Mouse (Mus musculus): ENCODE measurements around the gene Exosc7. TPM values are rescaled to one million over a fixed set of nuclear protein-coding genes. Genes with fewer than 3 reads are reported as not detected.

Exosc7 gene
- polyA plus RNA-seq, 1 experiment from 2014 or later, result 52.1 TPM

DNA sequence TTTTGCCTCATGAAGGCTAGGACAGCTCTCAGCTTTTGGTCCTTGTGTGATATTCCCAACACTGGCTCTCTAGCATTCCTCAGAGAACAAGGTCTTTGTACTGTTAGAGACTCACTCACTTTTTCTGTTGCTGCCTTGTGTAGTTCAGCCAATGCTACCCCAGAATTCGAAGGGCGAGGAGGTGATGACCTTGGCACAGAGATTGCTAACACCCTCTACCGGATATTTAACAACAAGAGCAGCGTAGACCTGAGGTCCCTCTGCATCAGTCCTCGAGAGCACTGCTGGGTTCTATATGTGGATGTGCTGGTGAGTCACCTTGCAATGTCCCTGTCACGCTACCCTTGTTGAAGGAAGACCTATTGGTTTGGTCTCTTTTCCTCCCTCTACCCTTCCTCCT lies 14.6 kb downstream of the Exosc7 start:
- no peaks in the 10 kb centered on the region for H3K9me3 ChIP-seq (ENCODE audit: low read length)

DNA sequence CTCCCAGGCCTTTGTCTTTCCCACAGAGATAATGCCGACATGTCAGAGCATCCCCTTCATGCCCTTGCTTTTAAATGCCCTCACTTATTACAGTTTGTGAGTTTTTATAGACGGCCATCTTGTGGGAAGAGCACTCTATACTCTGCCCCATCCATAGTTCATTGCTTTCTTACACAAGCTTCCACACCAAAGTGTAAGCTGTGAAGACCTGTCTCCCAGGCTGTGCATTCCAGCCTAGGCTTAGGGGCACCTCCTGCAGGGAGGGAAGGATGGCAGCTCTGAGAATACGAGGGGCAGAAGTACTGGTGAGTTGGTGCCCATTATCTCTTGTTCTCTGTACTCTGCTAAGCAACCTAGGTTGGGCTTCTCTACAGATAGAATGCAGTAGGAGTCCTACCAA lies 20.0 kb downstream of the Exosc7 start:
- Histone ChIP-seq H3K36me3 (replicated peaks; ENCODE audit: insufficient read depth, low read length) (peaks cover 67% of the 10 kb centered on the region), H3K27ac (ENCODE audit: low read depth) (no peak overlapping the region), H3K4me1 (ENCODE audit: insufficient read depth) (no peaks in the 10 kb centered on the region), H3K9me3 (ENCODE audit: low read length) (no peaks in the 10 kb centered on the region), H3K4me3 (ENCODE audit: low read depth, low read length) (no peak overlapping the region), H3K27me3 (ENCODE audit: insufficient read depth, low read length) (no peaks in the 10 kb centered on the region), H3K4me2 (ENCODE audit: low read depth, low read length) (no peak overlapping the region), H3K9ac (replicated peaks) (no peak overlapping the region)
- no peak for ATAC-seq
- no peak for DNase-seq
- TF ChIP-seq EP300 (IDR thresholded peaks at IDR 0.05; ENCODE audit: low read depth), result no peak
- no peak for TF ChIP-seq CTCF (IDR thresholded peaks at IDR 0.05; ENCODE audit: low read depth)
- 85% methylated on average over 3 of the region's 3 CpGs for WGBS (ENCODE audit: insufficient replicate concordance)

More for the DNA sequence above, 14.6 kb downstream of the Exosc7 start:
- no peak overlapping the region for H3K9ac ChIP-seq (replicated peaks)
- H3K4me2 ChIP-seq (ENCODE audit: low read depth, low read length), result no peak overlapping the region
- H3K4me3 ChIP-seq (ENCODE audit: low read depth, low read length), result no peak overlapping the region
- 87% methylated on average over 6 of the region's 6 CpGs for WGBS (ENCODE audit: insufficient replicate concordance)
- peaks cover 6% of the 10 kb centered on the region; the same call in 1 of the 2 replicates for H3K4me1 ChIP-seq (ENCODE audit: insufficient read depth)
- peaks cover 44% of the 10 kb centered on the region for H3K36me3 ChIP-seq (replicated peaks; ENCODE audit: insufficient read depth, low read length)
- no peak for DNase-seq
- H3K27ac ChIP-seq (ENCODE audit: low read depth), result no peak overlapping the region
- H3K27me3 ChIP-seq (ENCODE audit: insufficient read depth, low read length), result no peaks in the 10 kb centered on the region
- no peak for TF ChIP-seq EP300 (IDR thresholded peaks at IDR 0.05; ENCODE audit: low read depth)
- TF ChIP-seq CTCF (IDR thresholded peaks at IDR 0.05; ENCODE audit: low read depth), result no peak
- ATAC-seq, result no peak

- H3K9me3 ChIP-seq (ENCODE audit: low read length), result no peaks in the 10 kb centered on the region
- TF ChIP-seq CTCF (IDR thresholded peaks at IDR 0.05; ENCODE audit: low read depth) (no peak), EP300 (IDR thresholded peaks at IDR 0.05; ENCODE audit: low read depth) (no peak)
- H3K4me3 ChIP-seq (ENCODE audit: low read depth, low read length), result no peak overlapping the region
- DNase-seq (no peak), ATAC-seq (no peak)
- H3K27me3 ChIP-seq (ENCODE audit: insufficient read depth, low read length), result no peaks in the 10 kb centered on the region
- H3K4me1 ChIP-seq (ENCODE audit: insufficient read depth), result no peaks in the 10 kb centered on the region
- peaks cover 47% of the 10 kb centered on the region for H3K36me3 ChIP-seq (replicated peaks; ENCODE audit: insufficient read depth, low read length)
- WGBS (ENCODE audit: insufficient replicate concordance), result 80% methylated on average over 7 of the region's 7 CpGs
- H3K27ac ChIP-seq (ENCODE audit: low read depth), result no peak overlapping the region
- H3K4me2 ChIP-seq (ENCODE audit: low read depth, low read length), result no peak overlapping the region
- no peak overlapping the region for H3K9ac ChIP-seq (replicated peaks)
These were observed 24.1 kb downstream of the Exosc7 start for GRCm38 (mm10) chr9:123136953-123137682.

DNA sequence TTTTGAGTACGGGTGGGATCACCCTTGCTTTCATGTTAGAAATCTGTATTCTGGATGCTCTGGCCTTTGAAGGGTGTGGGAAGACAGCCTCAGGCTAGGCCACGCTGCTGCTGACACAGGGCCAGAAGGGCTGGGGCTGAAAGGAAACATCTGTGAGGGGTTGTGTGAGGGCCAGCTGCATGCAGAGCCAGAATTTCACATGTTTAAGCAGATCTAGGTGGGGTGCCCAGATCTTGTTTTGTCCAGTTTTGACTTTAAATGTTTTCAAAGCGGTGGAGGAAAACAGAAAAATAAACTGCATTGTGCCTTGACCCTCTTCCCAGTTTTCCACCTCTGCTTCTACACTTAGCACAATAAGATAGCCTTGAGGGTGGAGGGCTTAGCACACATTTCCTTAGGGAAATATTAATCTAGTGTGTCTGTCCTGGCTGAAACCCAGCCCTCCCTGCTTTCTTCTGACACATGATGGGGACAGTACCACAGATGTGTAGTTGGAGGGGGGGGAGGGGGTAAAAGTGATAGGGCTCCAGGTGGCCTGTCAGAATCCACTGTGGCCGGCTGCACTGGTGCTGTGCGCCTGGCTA lies 26.0 kb downstream of the Exosc7 start:
- 83% methylated on average over 5 of the region's 5 CpGs for WGBS (ENCODE audit: insufficient replicate concordance)
- H3K4me1 ChIP-seq (ENCODE audit: insufficient read depth), result no peaks in the 10 kb centered on the region
- ATAC-seq (peak; percentile 36; the same call in 1 of the 2 replicates), DNase-seq (no peak)
- no peak for TF ChIP-seq CTCF (IDR thresholded peaks at IDR 0.05; ENCODE audit: low read depth)
- no peak for TF ChIP-seq EP300 (IDR thresholded peaks at IDR 0.05; ENCODE audit: low read depth)
- no peak overlapping the region for H3K27ac ChIP-seq (ENCODE audit: low read depth)
- no peak overlapping the region for H3K9ac ChIP-seq (replicated peaks)
- H3K9me3 ChIP-seq (ENCODE audit: low read length), result no peaks in the 10 kb centered on the region
- no peaks in the 10 kb centered on the region for H3K27me3 ChIP-seq (ENCODE audit: insufficient read depth, low read length)
- H3K4me2 ChIP-seq (ENCODE audit: low read depth, low read length), result no peak overlapping the region
- H3K36me3 ChIP-seq (replicated peaks; ENCODE audit: insufficient read depth, low read length), result peaks cover 29% of the 10 kb centered on the region
- H3K4me3 ChIP-seq (ENCODE audit: low read depth, low read length), result no peak overlapping the region

GRCm38 (mm10) chr9:123139887-123140614 lies 27.0 kb downstream of the Exosc7 start:
- H3K36me3 ChIP-seq (replicated peaks; ENCODE audit: insufficient read depth, low read length), result peaks cover 19% of the 10 kb centered on the region
- ATAC-seq, result no peak

GRCm38 (mm10) chr9:123148430-123148829 lies 35.4 kb downstream of the Exosc7 start:
- Histone ChIP-seq H3K36me3 (replicated peaks; ENCODE audit: insufficient read depth, low read length) (no peaks in the 10 kb centered on the region), H3K27ac (ENCODE audit: low read depth) (no peak overlapping the region), H3K4me1 (ENCODE audit: insufficient read depth) (no peaks in the 10 kb centered on the region), H3K9me3 (ENCODE audit: low read length) (no peaks in the 10 kb centered on the region), H3K4me2 (ENCODE audit: low read depth, low read length) (no peak overlapping the region), H3K9ac (replicated peaks) (no peak overlapping the region), H3K4me3 (ENCODE audit: low read depth, low read length) (no peak overlapping the region), H3K27me3 (ENCODE audit: insufficient read depth, low read length) (no peaks in the 10 kb centered on the region)
- ATAC-seq, result no peak
- WGBS (ENCODE audit: insufficient replicate concordance), result 74% methylated on average over 5 of the region's 5 CpGs
- TF ChIP-seq EP300 (IDR thresholded peaks at IDR 0.05; ENCODE audit: low read depth), result no peak
- TF ChIP-seq CTCF (IDR thresholded peaks at IDR 0.05; ENCODE audit: low read depth), result no peak
- DNase-seq, result no peak

More at GRCm38 (mm10) chr9:123139887-123140614, 27.0 kb downstream of the Exosc7 start:
- 75% methylated on average over 4 of the region's 4 CpGs for WGBS (ENCODE audit: insufficient replicate concordance)
- no peak overlapping the region for H3K4me2 ChIP-seq (ENCODE audit: low read depth, low read length)
- no peak overlapping the region for H3K27ac ChIP-seq (ENCODE audit: low read depth)
- H3K9ac ChIP-seq (replicated peaks), result no peak overlapping the region
- TF ChIP-seq CTCF (IDR thresholded peaks at IDR 0.05; ENCODE audit: low read depth) (no peak), EP300 (IDR thresholded peaks at IDR 0.05; ENCODE audit: low read depth) (no peak)
- H3K9me3 ChIP-seq (ENCODE audit: low read length), result no peaks in the 10 kb centered on the region
- H3K4me1 ChIP-seq (ENCODE audit: insufficient read depth), result no peaks in the 10 kb centered on the region
- no peaks in the 10 kb centered on the region for H3K27me3 ChIP-seq (ENCODE audit: insufficient read depth, low read length)
- no peak for DNase-seq
- H3K4me3 ChIP-seq (ENCODE audit: low read depth, low read length), result no peak overlapping the region

Data from liver, postnatal 0 days (tissue).